Mouse (Mus musculus) forebrain, embryonic 12.5 days (tissue): ENCODE measurements around the gene Kdm5a. TPM values are rescaled to one million over a fixed set of nuclear protein-coding genes. Genes with fewer than 3 reads are reported as not detected.
A peak's percentile ranks its signal among the peaks of the same experiment; 100 is the strongest.

Experiments used
- ATAC-seq: fragments of 200-750 bp; cut with Nextera tagmentation; 2 replicates; pipeline ENCODE4 v1.8.0; 2017; ENCODE audit warnings: moderate TSS enrichment; ENCODE audit not compliant: low FRiP score
- H3K27ac ChIP-seq: fragments of 300-500 bp; sonication (generic); 2 replicates; pipeline ENCODE4 v1.5.1; 2016; ENCODE audit warnings: mild to moderate bottlenecking
- H3K27me3 ChIP-seq: fragments of 300-500 bp; sonication (generic); 2 replicates; pipeline ENCODE4 v1.6.1; 2016; ENCODE audit warnings: mild to moderate bottlenecking
- H3K36me3 ChIP-seq: fragments of 300-500 bp; sonication (generic); replicated peaks from 2 replicates; pipeline ENCODE4 v1.6.1; 2016; ENCODE audit warnings: mild to moderate bottlenecking
- H3K4me1 ChIP-seq: fragments of 300-500 bp; sonication (generic); 2 replicates; pipeline ENCODE4 v1.6.1; 2016
- H3K4me2 ChIP-seq: fragments of 300-500 bp; sonication (generic); 2 replicates; pipeline ENCODE4 v1.6.1; 2016; ENCODE audit warnings: mild to moderate bottlenecking, moderate library complexity
- H3K4me3 ChIP-seq: fragments of 300-500 bp; sonication (generic); replicated peaks from 2 replicates; pipeline ENCODE4 v1.5.1; 2016; ENCODE audit warnings: mild to moderate bottlenecking
- H3K9ac ChIP-seq: fragments of 300-500 bp; sonication (generic); 2 replicates; pipeline ENCODE4 v1.6.1; 2016; ENCODE audit warnings: mild to moderate bottlenecking
- H3K9me3 ChIP-seq: fragments of 300-500 bp; sonication (generic); 2 replicates; pipeline ENCODE4 v1.6.1; 2016
- WGBS: fragments of 180-500 bp; shearing (Covaris S2); methylation state at CpG from one replicate; pipeline ENCODE4 v1.1.7; 2016; 5-methylcytosine and 5-hydroxymethylcytosine counted together
- polyA plus RNA-seq: library from polyadenylated mRNA; unstranded; fragments of >200 nt; fragmentation: Nextera tagmentation; extraction: Ambion mirVana; gene quantifications from 2 replicates; pipeline ENCODE4 v1.2.1, GENCODE M21; 2016

The Kdm5a gene
- polyA plus RNA-seq, 1 experiment from 2014 or later, result 60.6 TPM

GRCm38 (mm10) chr6:120465393-120465792 lies 101.5 kb downstream of the Kdm5a start:
- no peak overlapping the region for H3K27ac ChIP-seq
- peaks cover 13% of the 10 kb centered on the region for H3K4me1 ChIP-seq
- no peak overlapping the region for H3K4me2 ChIP-seq
- no peak for ATAC-seq
- no peak overlapping the region for H3K4me3 ChIP-seq
- H3K9me3 ChIP-seq, result no peaks in the 10 kb centered on the region
- 48% methylated on average over 4 of the region's 4 CpGs for WGBS
- H3K9ac ChIP-seq, result no peak overlapping the region
- H3K27me3 ChIP-seq, result peaks cover 48% of the 10 kb centered on the region
- H3K36me3 ChIP-seq, result no peaks in the 10 kb centered on the region

- Histone ChIP-seq H3K9ac (no peak overlapping the region), H3K4me2 (no peak overlapping the region), H3K27ac (no peak overlapping the region), H3K36me3 (no peaks in the 10 kb centered on the region), H3K4me1 (peaks cover 16% of the 10 kb centered on the region), H3K9me3 (no peaks in the 10 kb centered on the region), H3K27me3 (peaks cover 43% of the 10 kb centered on the region), H3K4me3 (no peak overlapping the region)
- 82% methylated on average over 10 of the region's 10 CpGs for WGBS
- ATAC-seq, result no peak
These were observed 102.8 kb downstream of the Kdm5a start for GRCm38 (mm10) chr6:120466609-120467329.

- peaks cover 30% of the 10 kb centered on the region for H3K27me3 ChIP-seq
- WGBS, result 93% methylated on average over 4 of the region's 4 CpGs
- no peak overlapping the region for H3K4me3 ChIP-seq
- H3K27ac ChIP-seq, result no peak overlapping the region
- no peak overlapping the region for H3K9ac ChIP-seq
- ATAC-seq, result no peak
- H3K4me2 ChIP-seq, result no peak overlapping the region
- no peaks in the 10 kb centered on the region for H3K36me3 ChIP-seq
- H3K9me3 ChIP-seq, result no peaks in the 10 kb centered on the region
- peaks cover 27% of the 10 kb centered on the region for H3K4me1 ChIP-seq
These were observed 104.3 kb downstream of the Kdm5a start for GRCm38 (mm10) chr6:120468259-120468658.

GRCm38 (mm10) chr6:120469268-120469667 lies 105.3 kb downstream of the Kdm5a start:
- Histone ChIP-seq H3K9ac (no peak overlapping the region), H3K27ac (no peak overlapping the region), H3K4me3 (no peak overlapping the region), H3K4me2 (no peak overlapping the region), H3K4me1 (peaks cover 25% of the 10 kb centered on the region), H3K27me3 (peaks cover 20% of the 10 kb centered on the region), H3K36me3 (no peaks in the 10 kb centered on the region), H3K9me3 (no peaks in the 10 kb centered on the region)
- no peak for ATAC-seq
- 70% methylated on average over 3 of the region's 3 CpGs for WGBS

GRCm38 (mm10) chr6:120469770-120470169 lies 105.8 kb downstream of the Kdm5a start:
- H3K4me1 ChIP-seq, result peaks cover 25% of the 10 kb centered on the region
- no peak for ATAC-seq
- H3K9me3 ChIP-seq, result no peaks in the 10 kb centered on the region
- no peak overlapping the region for H3K4me2 ChIP-seq
- peaks cover 15% of the 10 kb centered on the region for H3K27me3 ChIP-seq
- H3K27ac ChIP-seq, result no peak overlapping the region
- H3K9ac ChIP-seq, result no peak overlapping the region
- no peaks in the 10 kb centered on the region for H3K36me3 ChIP-seq
- H3K4me3 ChIP-seq, result no peak overlapping the region

GRCm38 (mm10) chr6:120470666-120471065 lies 106.7 kb downstream of the Kdm5a start:
- Histone ChIP-seq H3K4me2 (no peak overlapping the region), H3K27ac (no peak overlapping the region), H3K27me3 (peaks cover 7% of the 10 kb centered on the region; the same call in 1 of the 2 replicates), H3K9ac (no peak overlapping the region), H3K4me3 (no peak overlapping the region), H3K4me1 (peaks cover 25% of the 10 kb centered on the region), H3K36me3 (no peaks in the 10 kb centered on the region), H3K9me3 (no peaks in the 10 kb centered on the region)
- 93% methylated on average over 1 of the region's 1 CpGs for whole genome bisulfite sequencing
- no peak for ATAC-seq

- H3K9ac ChIP-seq, result 0 out of 2 replicates have a peak overlapping the region, but pooled peaks have one; percentile 21
- WGBS, result 0% methylated on average over 5 of the region's 5 CpGs
These were observed 108.1 kb downstream of the Kdm5a start for GRCm38 (mm10) chr6:120471991-120472441.

GRCm38 (mm10) chr6:120472455-120473140 lies 108.7 kb downstream of the Kdm5a start:
- H3K4me2 ChIP-seq, result peak overlapping the region; percentile 31
- H3K36me3 ChIP-seq, result no peaks in the 10 kb centered on the region
- H3K9me3 ChIP-seq, result no peaks in the 10 kb centered on the region
- 18% methylated on average over 8 of the region's 8 CpGs for WGBS
- H3K4me3 ChIP-seq, result no peak overlapping the region
- H3K9ac ChIP-seq, result peak overlapping the region; percentile 21; the same call in 1 of the 2 replicates
- ATAC-seq, result peak; percentile 59
- peak overlapping the region; percentile 85 for H3K27ac ChIP-seq
- H3K4me1 ChIP-seq, result peaks cover 25% of the 10 kb centered on the region
- 0 out of 2 replicates have a peak, but pooled peaks cover 4% of the 10 kb centered on the region for H3K27me3 ChIP-seq

More at GRCm38 (mm10) chr6:120471991-120472441, 108.1 kb downstream of the Kdm5a start:
- peak; percentile 81 for ATAC-seq
- no peaks in the 10 kb centered on the region for H3K36me3 ChIP-seq
- peaks cover 25% of the 10 kb centered on the region for H3K4me1 ChIP-seq
- no peak overlapping the region for H3K4me3 ChIP-seq
- H3K27ac ChIP-seq, result peak overlapping the region; percentile 85
- H3K27me3 ChIP-seq, result 0 out of 2 replicates have a peak, but pooled peaks cover 5% of the 10 kb centered on the region
- peak overlapping the region; percentile 31 for H3K4me2 ChIP-seq
- H3K9me3 ChIP-seq, result no peaks in the 10 kb centered on the region

GRCm38 (mm10) chr6:120473427-120473826 lies 109.5 kb downstream of the Kdm5a start:
- Histone ChIP-seq H3K9ac (no peak overlapping the region), H3K4me1 (peaks cover 25% of the 10 kb centered on the region), H3K4me3 (no peak overlapping the region), H3K9me3 (no peaks in the 10 kb centered on the region), H3K27ac (peak overlapping the region; percentile 51), H3K4me2 (no peak overlapping the region), H3K36me3 (no peaks in the 10 kb centered on the region), H3K27me3 (0 out of 2 replicates have a peak, but pooled peaks cover 4% of the 10 kb centered on the region)
- ATAC-seq, result peak; percentile 10; the same call in 1 of the 2 replicates
- 44% methylated on average over 4 of the region's 5 CpGs for WGBS

GRCm38 (mm10) chr6:120475288-120475687 lies 111.4 kb downstream of the Kdm5a start:
- Histone ChIP-seq H3K4me1 (peaks cover 25% of the 10 kb centered on the region), H3K27ac (no peak overlapping the region), H3K9me3 (no peaks in the 10 kb centered on the region), H3K36me3 (no peaks in the 10 kb centered on the region), H3K27me3 (0 out of 2 replicates have a peak, but pooled peaks cover 4% of the 10 kb centered on the region), H3K4me2 (no peak overlapping the region), H3K9ac (no peak overlapping the region), H3K4me3 (no peak overlapping the region)
- WGBS, result 85% methylated on average over 8 of the region's 8 CpGs
- ATAC-seq, result no peak

GRCm38 (mm10) chr6:120479302-120479701 lies 115.4 kb downstream of the Kdm5a start:
- Histone ChIP-seq H3K27me3 (no peaks in the 10 kb centered on the region), H3K9ac (no peak overlapping the region), H3K4me2 (no peak overlapping the region), H3K4me3 (no peak overlapping the region), H3K27ac (no peak overlapping the region), H3K9me3 (no peaks in the 10 kb centered on the region), H3K4me1 (peaks cover 6% of the 10 kb centered on the region), H3K36me3 (peaks cover 10% of the 10 kb centered on the region; the same call in 1 of the 2 replicates)
- no peak for ATAC-seq
- 84% methylated on average over 2 of the region's 2 CpGs for WGBS

GRCm38 (mm10) chr6:120480361-120480760 lies 116.4 kb downstream of the Kdm5a start:
- ATAC-seq, result no peak
- H3K27me3 ChIP-seq, result 0 out of 2 replicates have a peak, but pooled peaks cover 2% of the 10 kb centered on the region
- H3K4me3 ChIP-seq, result no peak overlapping the region
- no peak overlapping the region for H3K9ac ChIP-seq
- WGBS, result 93% methylated on average over 5 of the region's 5 CpGs
- peaks cover 10% of the 10 kb centered on the region; the same call in 1 of the 2 replicates for H3K36me3 ChIP-seq
- no peak overlapping the region for H3K27ac ChIP-seq
- H3K4me1 ChIP-seq, result peaks cover 6% of the 10 kb centered on the region
- H3K4me2 ChIP-seq, result no peak overlapping the region
- no peaks in the 10 kb centered on the region for H3K9me3 ChIP-seq
